Mouse (Mus musculus) midbrain, embryonic 14.5 days (tissue): ENCODE measurements around the gene Paqr9. TPM values are rescaled to one million over a fixed set of nuclear protein-coding genes. Genes with fewer than 3 reads are reported as not detected.

ENCODE experiments used
- ATAC-seq: fragments of 200-750 bp; cut with Nextera tagmentation; 2 replicates; pipeline ENCODE4 v1.8.0; 2017; ENCODE audit warnings: moderate number of reproducible peaks, moderate library complexity; ENCODE audit not compliant: low FRiP score, low TSS enrichment
- DNase-seq: peaks from one replicate; pipeline ENCODE4 v3.0.0-alpha.2; 2015
- H3K27ac ChIP-seq: fragments of 300-500 bp; sonication (generic); replicated peaks from 2 replicates; pipeline ENCODE4 v1.5.1; 2014; ENCODE audit warnings: mild to moderate bottlenecking, low read depth, low read length, moderate library complexity
- H3K27me3 ChIP-seq: fragments of 300-500 bp; sonication (generic); 2 replicates; pipeline ENCODE4 v1.6.1; 2014; ENCODE audit warnings: low read length, control low read depth, mixed read lengths; ENCODE audit not compliant: control insufficient read depth, insufficient read depth
- H3K36me3 ChIP-seq: fragments of 300-500 bp; sonication (generic); 2 replicates; pipeline ENCODE4 v1.6.1; 2014; ENCODE audit warnings: low read length, control low read depth; ENCODE audit not compliant: control insufficient read depth, insufficient read depth
- H3K4me1 ChIP-seq: fragments of 300-500 bp; sonication (generic); 2 replicates; pipeline ENCODE4 v1.6.1; 2014; ENCODE audit warnings: mild to moderate bottlenecking, antibody characterized with exemption, low read length, control low read depth; ENCODE audit not compliant: control insufficient read depth, insufficient read depth
- H3K4me2 ChIP-seq: fragments of 300-500 bp; sonication (generic); 2 replicates; pipeline ENCODE4 v1.6.1; 2014; ENCODE audit warnings: mild to moderate bottlenecking, low read length, moderate library complexity
- H3K4me3 ChIP-seq: fragments of 300-500 bp; sonication (generic); replicated peaks from 2 replicates; pipeline ENCODE4 v1.5.1; 2014; ENCODE audit warnings: low read depth, low read length
- H3K9ac ChIP-seq: fragments of 300-500 bp; sonication (generic); replicated peaks from 2 replicates; pipeline ENCODE4 v1.6.1; 2014; ENCODE audit warnings: mild to moderate bottlenecking, low read length, moderate library complexity
- H3K9me3 ChIP-seq: fragments of 300-500 bp; sonication (generic); 2 replicates; pipeline ENCODE4 v1.6.1; 2016; ENCODE audit warnings: low read length, control low read depth, mixed read lengths; ENCODE audit not compliant: control insufficient read depth
- WGBS: fragments of 180-500 bp; shearing (Covaris S2); extraction: QIAGEN DNeasy Blood & Tissue Kit; methylation state at CpG from one replicate; pipeline ENCODE4 v1.1.7; 2014; 5-methylcytosine and 5-hydroxymethylcytosine counted together
- polyA plus RNA-seq: library from polyadenylated mRNA; unstranded; fragments of >200 nt; fragmentation: Nextera tagmentation; extraction: Ambion mirVana; gene quantifications from 2 replicates; pipeline ENCODE4 v1.2.1, GENCODE M21; 2014

The Paqr9 gene
- polyA plus RNA-seq, 1 experiment from 2014 or later, result 4.7 TPM

DNA sequence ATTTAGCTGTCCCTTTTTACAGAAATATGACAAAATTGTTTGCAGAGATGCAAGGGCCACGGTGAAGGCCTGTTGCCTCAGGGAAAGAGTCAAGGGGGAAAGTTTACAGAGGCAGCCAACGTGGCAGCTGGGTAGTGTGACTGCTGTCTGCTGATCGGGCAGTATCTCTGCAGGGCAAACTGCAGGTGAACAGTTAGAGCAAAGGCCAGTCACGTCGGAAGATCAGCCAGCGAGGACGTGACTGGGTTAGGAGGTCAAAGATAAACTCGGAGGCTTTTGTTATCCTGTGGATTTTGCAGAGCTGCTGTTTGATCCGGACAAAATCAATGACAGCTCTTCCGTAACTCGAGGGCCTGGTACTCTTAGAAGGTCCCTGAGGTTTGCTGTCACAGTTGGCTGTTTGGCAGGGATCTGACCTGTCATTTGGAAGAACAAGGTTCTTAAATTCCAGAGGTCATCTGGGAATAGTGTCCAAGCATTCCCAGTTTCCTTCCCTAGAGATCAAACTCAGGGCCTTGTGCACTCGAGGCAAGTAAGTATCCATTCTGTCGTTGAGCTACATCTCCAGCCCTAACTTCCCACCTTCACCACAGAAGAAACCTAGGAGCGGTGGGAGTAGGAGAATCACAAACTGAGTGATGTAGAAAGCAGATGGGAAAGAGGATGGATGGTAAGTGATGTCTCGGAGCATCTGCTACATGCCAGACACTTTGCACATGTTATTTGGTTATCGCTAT is 21.7 kb downstream of the Paqr9 start:
- Histone ChIP-seq H3K27ac (no peak overlapping the region), H3K9ac (no peak overlapping the region), H3K4me2 (no peak overlapping the region), H3K27me3 (peaks cover 10% of the 10 kb centered on the region; the same call in 1 of the 2 replicates), H3K9me3 (no peaks in the 10 kb centered on the region), H3K4me1 (peaks cover 5% of the 10 kb centered on the region; the same call in 1 of the 2 replicates), H3K36me3 (no peaks in the 10 kb centered on the region), H3K4me3 (no peak overlapping the region)
- WGBS, result 49% methylated on average over 16 of the region's 16 CpGs
- DNase-seq (no peak), ATAC-seq (no peak)

DNA sequence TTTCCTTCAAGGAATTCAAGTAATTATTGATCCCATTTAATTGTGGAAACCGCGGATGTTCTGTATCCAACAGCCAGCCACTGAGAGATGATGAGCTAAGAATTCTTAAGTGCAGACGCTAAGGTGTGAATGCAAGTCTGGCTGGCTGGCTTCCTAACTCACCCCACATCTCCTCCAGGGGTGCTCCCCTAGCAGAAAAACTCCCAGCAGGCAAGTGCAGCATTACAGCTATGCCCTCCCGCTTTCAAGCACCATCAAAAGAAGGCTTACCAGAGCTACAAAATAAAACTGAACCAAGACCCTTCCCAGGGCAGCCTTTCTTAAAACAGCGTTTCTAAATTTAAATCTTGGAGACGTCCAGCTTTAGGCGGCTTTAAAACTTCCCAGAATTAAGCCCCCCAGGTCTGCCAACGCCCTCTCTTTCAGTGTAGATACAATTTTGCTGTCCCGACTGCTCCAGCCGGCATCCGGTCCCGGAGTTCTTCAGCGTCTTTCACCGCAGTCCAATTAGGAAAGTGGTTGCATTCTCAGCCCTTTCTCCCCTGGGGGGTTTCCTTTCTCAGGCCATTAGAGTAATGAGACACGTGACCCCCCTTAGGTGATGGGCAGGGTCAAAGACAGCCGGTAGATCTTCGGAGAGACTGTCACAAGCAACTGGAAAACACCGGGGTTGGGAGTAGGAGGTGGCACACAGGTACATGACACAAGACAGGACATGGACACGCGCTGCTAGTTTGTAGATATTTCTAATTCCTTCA is 22.5 kb downstream of the Paqr9 start:
- DNase-seq (peak; percentile 51), ATAC-seq (peak; percentile 62; the same call in 1 of the 2 replicates)
- Histone ChIP-seq H3K36me3 (no peaks in the 10 kb centered on the region), H3K9ac (no peak overlapping the region), H3K27me3 (peaks cover 10% of the 10 kb centered on the region; the same call in 1 of the 2 replicates), H3K4me2 (peak overlapping the region; percentile 52), H3K9me3 (no peaks in the 10 kb centered on the region), H3K4me1 (peaks cover 5% of the 10 kb centered on the region; the same call in 1 of the 2 replicates), H3K27ac (no peak overlapping the region), H3K4me3 (peak overlapping the region; percentile 24)
- WGBS, result 7% methylated on average over 20 of the region's 20 CpGs

DNA sequence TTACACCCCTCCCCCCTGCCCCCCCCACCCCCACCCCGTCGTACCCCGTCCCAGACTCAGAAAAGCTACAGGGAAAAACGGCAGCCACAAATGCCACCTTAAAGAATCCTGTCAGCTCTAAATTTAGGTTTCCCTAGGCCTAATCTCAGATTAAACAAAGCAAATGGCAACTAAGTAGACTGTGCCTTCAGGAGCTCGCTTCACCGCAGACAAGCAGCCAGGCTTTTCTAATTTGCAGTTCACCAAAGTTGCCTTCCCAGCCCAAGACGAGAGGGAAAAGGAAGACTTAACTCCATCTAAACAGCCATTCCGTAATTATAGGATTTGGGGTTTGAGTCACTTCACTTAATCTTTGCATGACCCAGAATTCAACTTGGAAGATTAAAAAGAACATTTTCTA is 23.1 kb downstream of the Paqr9 start:
- DNase-seq, result peak; percentile 24
- H3K4me1 ChIP-seq, result peaks cover 5% of the 10 kb centered on the region; the same call in 1 of the 2 replicates
- no peak overlapping the region for H3K27ac ChIP-seq
- no peaks in the 10 kb centered on the region for H3K9me3 ChIP-seq
- no peak for ATAC-seq
- H3K36me3 ChIP-seq, result no peaks in the 10 kb centered on the region
- H3K4me2 ChIP-seq, result peak overlapping the region; percentile 52
- no peak overlapping the region for H3K4me3 ChIP-seq
- WGBS, result 10% methylated on average over 8 of the region's 8 CpGs
- H3K9ac ChIP-seq, result no peak overlapping the region
- H3K27me3 ChIP-seq, result peaks cover 10% of the 10 kb centered on the region; the same call in 1 of the 2 replicates

DNA sequence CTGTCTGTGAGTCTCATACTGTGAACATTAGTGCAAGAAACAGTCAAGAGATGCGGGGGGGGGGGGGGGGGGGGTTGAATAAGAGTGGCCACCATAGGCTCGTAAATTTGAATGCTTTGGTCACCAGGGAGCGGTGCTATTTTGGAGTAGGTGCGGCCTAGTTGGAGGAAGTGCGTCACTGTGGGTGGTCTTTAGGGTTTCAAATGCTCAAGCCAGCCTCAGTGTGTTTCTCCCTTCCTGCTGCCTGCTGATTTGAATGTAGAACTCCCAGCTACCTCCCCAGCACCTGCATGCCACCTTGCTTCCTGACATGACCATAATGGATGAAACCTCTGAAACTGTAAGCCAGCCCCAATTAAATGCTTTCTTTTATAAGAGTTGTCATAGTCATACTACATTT is 26.6 kb downstream of the Paqr9 start:
- H3K36me3 ChIP-seq, result no peaks in the 10 kb centered on the region
- H3K4me1 ChIP-seq, result peaks cover 3% of the 10 kb centered on the region; the same call in 1 of the 2 replicates
- no peak for DNase-seq
- peaks cover 8% of the 10 kb centered on the region; the same call in 1 of the 2 replicates for H3K27me3 ChIP-seq
- WGBS, result 82% methylated on average over 5 of the region's 5 CpGs
- H3K4me3 ChIP-seq, result no peak overlapping the region
- no peak for ATAC-seq
- H3K4me2 ChIP-seq, result no peak overlapping the region
- no peak overlapping the region for H3K9ac ChIP-seq
- H3K27ac ChIP-seq, result no peak overlapping the region
- H3K9me3 ChIP-seq, result no peaks in the 10 kb centered on the region

DNA sequence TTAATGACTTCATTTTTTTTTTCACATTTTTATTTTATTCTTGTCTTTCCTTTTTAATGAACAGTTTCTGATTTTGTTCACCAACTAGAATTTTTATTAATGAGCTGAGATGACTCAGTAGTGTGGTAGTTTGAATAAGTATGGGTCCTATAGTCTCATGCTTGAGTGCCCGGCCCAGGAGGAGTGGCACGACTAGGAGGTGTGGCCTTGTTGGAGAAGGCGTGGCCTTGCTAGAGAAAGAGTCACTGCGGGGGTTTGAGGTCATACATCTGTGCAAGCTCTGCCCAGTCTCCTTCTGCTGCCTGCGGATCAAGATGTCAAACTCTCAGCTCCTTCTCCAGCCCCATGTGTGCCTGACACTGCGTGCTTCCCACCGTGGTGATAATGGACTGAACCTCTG is 28.6 kb downstream of the Paqr9 start:
- Histone ChIP-seq H3K4me2 (no peak overlapping the region), H3K36me3 (no peaks in the 10 kb centered on the region), H3K9me3 (no peaks in the 10 kb centered on the region), H3K27ac (no peak overlapping the region), H3K27me3 (no peaks in the 10 kb centered on the region), H3K9ac (no peak overlapping the region), H3K4me1 (no peaks in the 10 kb centered on the region), H3K4me3 (no peak overlapping the region)
- WGBS, result 87% methylated on average over 7 of the region's 7 CpGs
- DNase-seq, result no peak
- no peak for ATAC-seq

DNA sequence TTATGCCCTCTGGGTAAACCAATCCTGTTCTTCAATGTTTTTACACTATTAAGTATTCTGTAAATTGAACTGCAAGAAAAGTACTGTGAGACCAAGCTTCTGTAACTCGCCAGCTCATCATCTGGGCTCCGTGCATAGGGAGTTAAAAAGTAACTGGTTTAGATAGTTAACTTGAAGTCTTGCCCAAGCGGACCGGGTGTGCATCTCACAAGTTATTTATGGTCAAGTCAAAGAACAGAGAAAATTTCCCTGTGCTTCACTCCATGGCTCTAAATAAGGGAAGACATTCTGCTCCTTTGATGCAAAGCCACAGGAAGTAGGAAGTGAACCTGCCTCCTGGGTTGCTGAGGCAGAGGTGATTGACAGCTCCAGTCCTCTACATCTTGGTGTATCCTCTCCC is 34.8 kb downstream of the Paqr9 start:
- Histone ChIP-seq H3K9ac (no peak overlapping the region), H3K4me3 (no peak overlapping the region), H3K36me3 (no peaks in the 10 kb centered on the region), H3K27me3 (no peaks in the 10 kb centered on the region), H3K9me3 (no peaks in the 10 kb centered on the region), H3K4me2 (no peak overlapping the region), H3K27ac (no peak overlapping the region), H3K4me1 (no peaks in the 10 kb centered on the region)
- ATAC-seq (no peak), DNase-seq (no peak)
- 91% methylated on average over 4 of the region's 4 CpGs for WGBS

DNA sequence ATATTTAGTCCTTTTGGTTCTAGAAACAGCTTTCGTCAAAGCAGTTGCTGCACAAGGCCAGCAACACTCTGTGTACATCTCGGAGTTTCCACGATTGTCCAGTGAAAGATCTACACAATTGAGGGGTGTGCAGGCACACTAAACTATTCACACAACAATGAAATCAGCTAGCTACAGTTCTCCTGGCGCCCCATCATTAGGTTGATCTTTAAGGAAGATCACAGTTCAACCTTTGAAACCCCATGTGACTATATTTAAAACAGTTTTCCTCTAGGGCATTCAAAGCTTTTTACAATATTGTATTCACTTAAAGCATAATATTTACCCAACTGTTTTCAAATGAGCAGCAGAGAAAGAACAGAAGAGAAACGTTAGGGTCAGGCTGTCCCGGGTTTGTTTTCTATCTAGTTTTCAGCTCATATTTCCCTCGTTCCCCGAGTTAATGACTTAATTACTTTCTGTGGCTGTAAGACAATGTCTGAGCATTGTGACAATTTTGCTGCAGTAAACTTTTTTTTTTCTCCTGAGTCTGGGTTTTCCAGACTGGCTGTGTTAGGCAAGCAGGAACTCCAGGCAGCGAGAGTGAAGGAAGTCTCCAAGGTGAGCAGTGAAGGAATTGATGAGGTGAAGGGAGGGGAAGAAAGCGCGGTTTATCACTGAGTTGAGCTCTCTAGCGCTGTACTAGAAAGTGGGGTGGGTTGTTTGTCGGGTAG is 38.2 kb downstream of the Paqr9 start:
- Histone ChIP-seq H3K4me1 (no peaks in the 10 kb centered on the region), H3K27ac (no peak overlapping the region), H3K9ac (no peak overlapping the region), H3K27me3 (no peaks in the 10 kb centered on the region), H3K36me3 (no peaks in the 10 kb centered on the region), H3K4me3 (no peak overlapping the region), H3K4me2 (no peak overlapping the region), H3K9me3 (no peaks in the 10 kb centered on the region)
- no peak for ATAC-seq
- no peak for DNase-seq
- 64% methylated on average over 13 of the region's 13 CpGs for WGBS

DNA sequence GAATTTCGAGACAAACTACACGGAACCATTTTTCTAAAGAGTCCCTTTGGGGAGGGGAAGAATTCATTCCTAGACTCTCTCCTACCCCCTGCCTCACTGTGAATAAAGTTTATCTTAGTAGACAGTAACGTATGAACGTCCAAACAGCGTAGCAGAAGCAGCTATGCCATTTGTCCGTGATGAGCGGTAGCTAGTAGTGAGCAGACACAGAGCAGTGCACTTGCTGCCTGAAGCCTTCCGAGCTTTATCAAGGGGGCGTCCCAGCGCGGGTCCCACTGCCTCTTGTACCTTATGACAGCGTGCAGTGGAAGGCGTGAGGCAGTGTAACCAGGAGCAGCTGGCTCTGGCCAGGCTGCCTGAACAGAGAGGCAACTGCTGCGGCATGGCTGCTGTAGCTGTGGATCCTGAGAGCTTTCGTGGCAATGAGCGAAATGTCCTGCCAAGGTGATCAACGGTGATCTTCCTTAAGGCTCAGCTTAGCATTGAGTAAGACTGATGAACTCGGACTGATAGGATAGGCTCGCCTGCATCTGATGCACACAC is 38.8 kb downstream of the Paqr9 start:
- no peak overlapping the region for H3K9ac ChIP-seq
- H3K4me2 ChIP-seq, result no peak overlapping the region
- H3K4me3 ChIP-seq, result no peak overlapping the region
- H3K27ac ChIP-seq, result no peak overlapping the region
- no peaks in the 10 kb centered on the region for H3K27me3 ChIP-seq
- ATAC-seq, result no peak
- no peaks in the 10 kb centered on the region for H3K4me1 ChIP-seq
- H3K36me3 ChIP-seq, result no peaks in the 10 kb centered on the region
- no peak for DNase-seq
- WGBS, result 62% methylated on average over 19 of the region's 19 CpGs
- no peaks in the 10 kb centered on the region for H3K9me3 ChIP-seq
